Mouse (Mus musculus) left cerebral cortex, postnatal 14 days (tissue): ENCODE results near the gene Naalad2. TPM values are rescaled to one million over a fixed set of nuclear protein-coding genes. Genes with fewer than 3 reads are reported as not detected.

Experiments used
- total RNA-seq, 2 experiments: library from RNA; stranded (reverse); gene quantifications; 2 replicates each; pipeline ENCODE4 v1.2.3; 2021

Naalad2 gene
- total RNA-seq, 2 experiments from 2014 or later: 1.2 to 1.3 TPM

Other genes with a start within 250 kb of the Naalad2 start
- 10 to 100 TPM; 78.5 to 79.2 TPM for gene Chordc1, start 110.9 kb downstream of the Naalad2 start, total RNA-seq
- not detected for gene Ubtfl1, start 1.4 kb upstream of the Naalad2 start, total RNA-seq
- gene Mbd3l2, start 27.7 kb upstream of the Naalad2 start, total RNA-seq: not detected
- 1 to 10 TPM; 2.3 to 4.3 TPM for gene Zfp558, start 75.3 kb upstream of the Naalad2 start, total RNA-seq
- not detected for gene Mbd3l1, start 75.4 kb upstream of the Naalad2 start, total RNA-seq